Mouse (Mus musculus) left cerebral cortex, postnatal 36 days (tissue): ENCODE measurements around the gene Ap5s1. TPM values are rescaled to one million over a fixed set of nuclear protein-coding genes. Genes with fewer than 3 reads are reported as not detected.

Source experiments
- DNase-seq, 2 experiments: peaks; one replicate each; pipeline ENCODE4 v3.0.0; 2021 to 2022; ENCODE audit warnings: low spot score in 2 of 2, mixed read lengths in 1 of 2
- intact Hi-C: fragments of 180-260 bp; cut with DNase I; formaldehyde crosslinking; loops from one replicate; pipeline ENCODE4 v1.15.1; 2025
- total RNA-seq, 2 experiments: library from RNA; stranded (reverse); gene quantifications; 2 replicates each; pipeline ENCODE4 v1.2.3; 2021

Ap5s1 gene
- total RNA-seq, result 10 to 100 TPM; 21.3 to 30.7 TPM

GRCm38 (mm10) chr2:131206778-131207177, at the start of gene Ap5s1:
TSS of gene Ap5s1 (plus strand) at chr2:131207078.
- DNase-seq, result no peak
- intact Hi-C loops, result no loop called here

- intact Hi-C loops, result no loop called here
- peak; percentile 28 to 38 for DNase-seq
Measured at GRCm38 (mm10) chr2:131159491-131159910, 47.4 kb upstream of the Ap5s1 start.

- intact Hi-C loops, result loop anchor here (2.0 kb wide), 1 partner anchor 65 kb away; no protein-coding TSS in a partner anchor
- peak; percentile 92 to 94 for DNase-seq
Measured at GRCm38 (mm10) chr2:131159938-131160581, 46.8 kb upstream of the Ap5s1 start, which contains the start of gene 1700037H04Rik. TSS of gene 1700037H04Rik (minus strand) at chr2:131160081.

GRCm38 (mm10) chr2:131160671-131161111, 46.2 kb upstream of the Ap5s1 start:
- intact Hi-C loops, result loop anchor here (2.0 kb wide), 1 partner anchor 66 kb away; no protein-coding TSS in a partner anchor
- peak; percentile 26 to 28 for DNase-seq

- intact Hi-C loops, result no loop called here
- no peak for DNase-seq
Measured at GRCm38 (mm10) chr2:131163924-131164323, 43.0 kb upstream of the Ap5s1 start.

GRCm38 (mm10) chr2:131166172-131166571, 40.7 kb upstream of the Ap5s1 start:
- intact Hi-C loops, result no loop called here
- no peak for DNase-seq

- DNase-seq, result no peak
- intact Hi-C loops, result no loop called here
Measured at GRCm38 (mm10) chr2:131167984-131168383, 38.9 kb upstream of the Ap5s1 start.

GRCm38 (mm10) chr2:131168914-131169313, 38.0 kb upstream of the Ap5s1 start:
- intact Hi-C loops, result no loop called here
- no peak for DNase-seq

GRCm38 (mm10) chr2:131170936-131171335, 35.9 kb upstream of the Ap5s1 start:
- no peak for DNase-seq
- intact Hi-C loops, result no loop called here

GRCm38 (mm10) chr2:131171401-131172104, 35.3 kb upstream of the Ap5s1 start:
- intact Hi-C loops, result no loop called here
- DNase-seq, result peak; percentile 74 to 80

- DNase-seq, result no peak
- intact Hi-C loops, result no loop called here
Measured at GRCm38 (mm10) chr2:131172322-131172721, 34.6 kb upstream of the Ap5s1 start.

GRCm38 (mm10) chr2:131174700-131175099, 32.2 kb upstream of the Ap5s1 start:
- intact Hi-C loops, result loop anchor here (5.0 kb wide), 1 partner anchor 88 kb away; the partner anchor contains the start of gene Pank2
- peak; percentile 51 to 72 for DNase-seq

- intact Hi-C loops, result loop anchor here (5.0 kb wide), 1 partner anchor 87 kb away; the partner anchor contains the start of gene Pank2
- DNase-seq, result no peak
Measured at GRCm38 (mm10) chr2:131175286-131175944, 31.5 kb upstream of the Ap5s1 start.

GRCm38 (mm10) chr2:131175945-131176309, 31.0 kb upstream of the Ap5s1 start:
- intact Hi-C loops, result loop anchor here (5.0 kb wide), 1 partner anchor 86 kb away; the partner anchor contains the start of gene Pank2
- no peak for DNase-seq

- no peak for DNase-seq
- intact Hi-C loops, result loop anchor here (5.0 kb wide), 1 partner anchor 86 kb away; the partner anchor contains the start of gene Pank2
Measured at GRCm38 (mm10) chr2:131176491-131176890, 30.4 kb upstream of the Ap5s1 start.

- intact Hi-C loops, result loop anchor here (5.0 kb wide), 1 partner anchor 84 kb away; the partner anchor contains the start of gene Pank2
- no peak for DNase-seq
Measured at GRCm38 (mm10) chr2:131177932-131178331, 28.9 kb upstream of the Ap5s1 start.

GRCm38 (mm10) chr2:131178828-131179245, 28.0 kb upstream of the Ap5s1 start:
- no peak for DNase-seq
- intact Hi-C loops, result loop anchor here (5.0 kb wide), 1 partner anchor 83 kb away; the partner anchor contains the start of gene Pank2

GRCm38 (mm10) chr2:131179246-131179886, 27.5 kb upstream of the Ap5s1 start:
- peak; percentile 65 to 69 for DNase-seq
- intact Hi-C loops, result loop anchor here (5.0 kb wide), 1 partner anchor 83 kb away; the partner anchor contains the start of gene Pank2

- intact Hi-C loops, result loop anchor here (2.0 to 5.0 kb wide), 2 partner anchors 31 to 82 kb away; partner anchors contain the start of gene Pank2
- peak; percentile 85 to 87 for DNase-seq
Measured at GRCm38 (mm10) chr2:131179990-131180587, 26.8 kb upstream of the Ap5s1 start, which contains the start of gene Cenpb. TSS of gene Cenpb (minus strand) at chr2:131180067.
